ENCODE assay signal across 16 mouse cellular contexts in genomic region chr19:54407904-54408303, GRCm38 (mm10).
"Had no signal": no experiment of that assay in that cellular context is flagged by ENCODE, and none has a peak within 500 bp of the region (broad histone marks: within the 10 kb centered on the region; RNA-seq: fewer than 3 reads in every experiment).

No protein-coding gene starts in this region.

- H3K27me3 ChIP-seq: liver, embryonic 13.5 days; liver, embryonic 15.5 days; lung, embryonic 15.5 days; megakaryocyte, embryonic 14.5 days; midbrain, embryonic 13.5 days; midbrain, embryonic 15.5 days; neural tube, embryonic 12.5 days; stomach, embryonic 15.5 days had no signal

- H3K36me3 ChIP-seq: liver, embryonic 13.5 days; liver, embryonic 15.5 days; lung, embryonic 15.5 days; midbrain, embryonic 13.5 days; midbrain, embryonic 15.5 days; neural tube, embryonic 12.5 days; stomach, embryonic 15.5 days had no signal

- H3K4me3 ChIP-seq: liver, embryonic 13.5 days; liver, embryonic 15.5 days; lung, embryonic 15.5 days; megakaryocyte, embryonic 14.5 days; midbrain, embryonic 13.5 days; midbrain, embryonic 15.5 days; neural tube, embryonic 12.5 days; stomach, embryonic 15.5 days had no signal

- ATAC-seq: liver, postnatal 0 days; midbrain, embryonic 13.5 days; midbrain, embryonic 15.5 days had no signal

- H3K4me1 ChIP-seq: liver, embryonic 13.5 days; liver, embryonic 15.5 days; lung, embryonic 15.5 days; megakaryocyte, embryonic 14.5 days; midbrain, embryonic 13.5 days; midbrain, embryonic 15.5 days; neural tube, embryonic 12.5 days; stomach, embryonic 15.5 days had no signal

- H3K27ac ChIP-seq: liver, embryonic 13.5 days; liver, embryonic 15.5 days; lung, embryonic 15.5 days; macrophage; midbrain, embryonic 13.5 days; midbrain, embryonic 15.5 days; neural tube, embryonic 12.5 days; stomach, embryonic 15.5 days; stomach, postnatal 0 days had no signal

- H3K9me3 ChIP-seq: liver, embryonic 15.5 days; lung, embryonic 15.5 days; midbrain, embryonic 13.5 days; midbrain, embryonic 15.5 days; neural tube, embryonic 12.5 days; stomach, embryonic 15.5 days had no signal

- H3K4me2 ChIP-seq: liver, embryonic 13.5 days; liver, embryonic 15.5 days; lung, embryonic 15.5 days; midbrain, embryonic 11.5 days; midbrain, embryonic 13.5 days; midbrain, embryonic 15.5 days; neural tube, embryonic 12.5 days; stomach, embryonic 15.5 days had no signal

- H3K9ac ChIP-seq: liver, embryonic 13.5 days; liver, embryonic 15.5 days; liver, postnatal 0 days; lung, embryonic 15.5 days; midbrain, embryonic 13.5 days; midbrain, embryonic 15.5 days; neural tube, embryonic 12.5 days; stomach, embryonic 15.5 days had no signal

- DNase-seq: liver, embryonic 13.5 days; liver, postnatal 0 days; right cerebral cortex, postnatal 14 days; thymus, adult 2 months; thymus, postnatal 25 days; thymus, postnatal 4 days had no signal
